Mouse (Mus musculus): ENCODE measurements around the gene Gm43191. TPM values are rescaled to one million over a fixed set of nuclear protein-coding genes. Genes with fewer than 3 reads are reported as not detected.

Gene Gm43191
- polyA plus RNA-seq, 1 experiment from 2014 or later = not detected

DNA sequence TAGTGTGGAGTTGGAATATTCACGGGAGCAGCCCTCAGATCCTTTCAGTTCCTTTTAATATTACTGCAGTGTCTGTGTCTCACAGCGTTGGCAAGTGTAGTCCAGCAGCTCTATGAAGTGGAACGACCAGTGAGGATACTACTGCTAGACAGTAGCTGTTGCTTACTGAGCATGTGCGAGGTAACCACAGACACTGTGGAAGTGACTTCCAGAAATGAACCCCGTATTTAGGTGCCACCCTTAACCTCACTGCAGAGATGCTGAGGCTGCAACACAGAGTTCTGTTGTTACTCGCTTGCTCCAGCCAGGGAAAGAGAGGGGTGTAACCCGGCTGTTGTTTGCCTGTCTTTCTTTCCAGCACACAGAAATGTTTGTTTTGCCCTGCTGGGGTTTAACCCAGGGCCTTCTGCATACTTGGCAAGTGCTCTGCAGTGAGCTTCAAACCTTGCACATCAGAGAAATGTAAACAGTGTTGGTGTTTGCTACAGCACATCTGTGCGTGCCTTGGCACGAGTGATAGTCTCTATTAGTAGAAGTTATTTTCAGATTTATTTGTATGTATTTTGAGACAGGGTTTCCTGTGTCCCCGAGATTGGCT is 66.7 kb downstream of the Gm43191 start, which contains the start of gene Trmt13:
Trmt13 (minus strand) TSS at position 293 of the 598 bp plus-strand sequence.
- Histone ChIP-seq H3K4me1 (replicated peaks; ENCODE audit: control insufficient read depth, insufficient read depth) (no peaks in the 10 kb centered on the region), H3K27me3 (ENCODE audit: control insufficient read depth, insufficient read depth, low read length) (no peaks in the 10 kb centered on the region), H3K9me3 (ENCODE audit: control insufficient read depth, low read length) (no peaks in the 10 kb centered on the region), H3K9ac (ENCODE audit: low read length) (no peak within 1 kb of the TSS), H3K4me3 (ENCODE audit: low read depth, low read length) (no peak within 1 kb of the TSS), H3K4me2 (replicated peaks; ENCODE audit: low read depth) (peak within 1 kb of the TSS; percentile 25; the same call in 1 of the 2 replicates), H3K36me3 (ENCODE audit: control insufficient read depth, insufficient read depth, low read length) (peaks cover 4% of the 10 kb centered on the region; the same call in 1 of the 2 replicates), H3K27ac (replicated peaks) (peak within 1 kb of the TSS; percentile 58)
- DNase-seq (ENCODE audit: low spot score) (peak; percentile 73), ATAC-seq (ENCODE audit: low FRiP score, low TSS enrichment) (peak; percentile 94)
- 40% methylated on average over 10 of the region's 10 CpGs for WGBS
- TF ChIP-seq EP300 (optimal IDR thresholded peaks at IDR 0.05) = no peak

DNA sequence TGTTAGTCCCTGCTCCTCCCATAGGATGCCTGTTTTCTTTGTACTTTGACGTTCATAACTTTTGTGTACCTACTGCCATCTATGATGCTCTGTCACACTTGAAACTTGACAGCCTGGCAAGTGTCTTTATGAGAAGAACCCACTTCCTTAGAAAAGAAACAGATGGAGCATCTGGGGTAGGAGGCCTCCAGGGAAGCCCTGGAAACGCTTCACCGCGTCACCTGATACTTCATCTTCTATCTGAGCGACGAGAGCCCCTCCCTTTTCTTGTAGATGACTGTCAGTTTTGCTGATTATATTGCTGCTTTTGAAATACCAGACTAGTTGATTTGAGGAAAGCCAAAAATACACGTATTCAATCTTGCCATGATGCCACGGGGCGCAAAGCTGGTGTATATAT is 76.5 kb downstream of the Gm43191 start:
- Histone ChIP-seq H3K27me3 (ENCODE audit: control insufficient read depth, insufficient read depth, low read length) (no peaks in the 10 kb centered on the region), H3K4me1 (replicated peaks; ENCODE audit: control insufficient read depth, insufficient read depth) (no peaks in the 10 kb centered on the region), H3K4me3 (ENCODE audit: low read depth, low read length) (no peak overlapping the region), H3K4me2 (replicated peaks; ENCODE audit: low read depth) (no peak overlapping the region), H3K27ac (replicated peaks) (no peak overlapping the region), H3K36me3 (ENCODE audit: control insufficient read depth, insufficient read depth, low read length) (0 out of 2 replicates have a peak, but pooled peaks cover 2% of the 10 kb centered on the region), H3K9ac (ENCODE audit: low read length) (no peak overlapping the region), H3K9me3 (ENCODE audit: control insufficient read depth, low read length) (no peaks in the 10 kb centered on the region)
- WGBS = 79% methylated on average over 9 of the region's 9 CpGs
- DNase-seq (ENCODE audit: low spot score) (no peak), ATAC-seq (ENCODE audit: low FRiP score, low TSS enrichment) (no peak)
- TF ChIP-seq CTCF (IDR thresholded peaks at IDR 0.05; ENCODE audit: low read depth) (no peak), EP300 (optimal IDR thresholded peaks at IDR 0.05) (no peak)

GRCm38 (mm10) chr3:116601781-116602180 is 79.3 kb downstream of the Gm43191 start:
- 97% methylated on average over 5 of the region's 5 CpGs for WGBS
- Histone ChIP-seq H3K36me3 (ENCODE audit: control insufficient read depth, insufficient read depth, low read length) (no peaks in the 10 kb centered on the region), H3K27ac (replicated peaks) (no peak overlapping the region), H3K9me3 (ENCODE audit: control insufficient read depth, low read length) (no peaks in the 10 kb centered on the region), H3K4me3 (ENCODE audit: low read depth, low read length) (no peak overlapping the region), H3K4me1 (replicated peaks; ENCODE audit: control insufficient read depth, insufficient read depth) (no peaks in the 10 kb centered on the region), H3K27me3 (ENCODE audit: control insufficient read depth, insufficient read depth, low read length) (no peaks in the 10 kb centered on the region), H3K9ac (ENCODE audit: low read length) (no peak overlapping the region), H3K4me2 (replicated peaks; ENCODE audit: low read depth) (no peak overlapping the region)
- TF ChIP-seq EP300 (optimal IDR thresholded peaks at IDR 0.05) (no peak), CTCF (IDR thresholded peaks at IDR 0.05; ENCODE audit: low read depth) (no peak)
- DNase-seq (ENCODE audit: low spot score) (no peak), ATAC-seq (ENCODE audit: low FRiP score, low TSS enrichment) (no peak)

DNA sequence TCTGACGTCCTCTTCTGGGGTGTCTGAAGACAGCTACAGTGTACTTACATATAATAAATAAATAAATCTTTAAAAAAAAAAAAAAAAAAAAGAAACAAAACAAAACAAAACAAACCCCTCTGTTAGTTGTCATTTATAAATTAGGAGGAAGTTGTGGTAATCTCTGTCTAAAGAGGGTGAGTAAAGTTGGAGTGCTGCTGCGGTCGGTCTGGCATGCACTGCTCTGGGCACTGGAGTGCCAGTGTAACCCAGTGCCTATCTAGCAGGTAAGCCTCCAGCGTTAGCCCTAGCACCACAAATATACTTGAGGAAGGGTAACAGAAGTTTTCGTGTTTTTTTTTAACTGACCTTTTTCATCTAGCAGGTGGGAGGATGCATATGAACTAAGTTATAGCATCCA is 80.1 kb downstream of the Gm43191 start:
- Histone ChIP-seq H3K9ac (ENCODE audit: low read length) (no peak overlapping the region), H3K9me3 (ENCODE audit: control insufficient read depth, low read length) (no peaks in the 10 kb centered on the region), H3K36me3 (ENCODE audit: control insufficient read depth, insufficient read depth, low read length) (no peaks in the 10 kb centered on the region), H3K27ac (replicated peaks) (no peak overlapping the region), H3K27me3 (ENCODE audit: control insufficient read depth, insufficient read depth, low read length) (no peaks in the 10 kb centered on the region), H3K4me3 (ENCODE audit: low read depth, low read length) (no peak overlapping the region), H3K4me2 (replicated peaks; ENCODE audit: low read depth) (no peak overlapping the region), H3K4me1 (replicated peaks; ENCODE audit: control insufficient read depth, insufficient read depth) (no peaks in the 10 kb centered on the region)
- TF ChIP-seq EP300 (optimal IDR thresholded peaks at IDR 0.05) = no peak
- ATAC-seq (ENCODE audit: low FRiP score, low TSS enrichment) (no peak), DNase-seq (ENCODE audit: low spot score) (no peak)
- WGBS = 88% methylated on average over 5 of the region's 5 CpGs

- TF ChIP-seq CTCF (IDR thresholded peaks at IDR 0.05; ENCODE audit: low read depth) (no peak), EP300 (optimal IDR thresholded peaks at IDR 0.05) (no peak)
- Histone ChIP-seq H3K36me3 (ENCODE audit: control insufficient read depth, insufficient read depth, low read length) (no peaks in the 10 kb centered on the region), H3K27me3 (ENCODE audit: control insufficient read depth, insufficient read depth, low read length) (no peaks in the 10 kb centered on the region), H3K27ac (replicated peaks) (no peak overlapping the region), H3K4me3 (ENCODE audit: low read depth, low read length) (no peak overlapping the region), H3K4me2 (replicated peaks; ENCODE audit: low read depth) (no peak overlapping the region), H3K9ac (ENCODE audit: low read length) (no peak overlapping the region), H3K4me1 (replicated peaks; ENCODE audit: control insufficient read depth, insufficient read depth) (no peaks in the 10 kb centered on the region), H3K9me3 (ENCODE audit: control insufficient read depth, low read length) (no peaks in the 10 kb centered on the region)
- peak; percentile 73 for ATAC-seq (ENCODE audit: low FRiP score, low TSS enrichment)
- WGBS = 64% methylated on average over 2 of the region's 2 CpGs
- no peak for DNase-seq (ENCODE audit: low spot score)
These were observed 81.4 kb downstream of the Gm43191 start for GRCm38 (mm10) chr3:116599705-116600104.

GRCm38 (mm10) chr3:116595603-116595991 is 85.5 kb downstream of the Gm43191 start:
- DNase-seq (ENCODE audit: low spot score) (no peak), ATAC-seq (ENCODE audit: low FRiP score, low TSS enrichment) (no peak)
- Histone ChIP-seq H3K9me3 (ENCODE audit: control insufficient read depth, low read length) (no peaks in the 10 kb centered on the region), H3K4me2 (replicated peaks; ENCODE audit: low read depth) (peak overlapping the region; percentile 86), H3K27me3 (ENCODE audit: control insufficient read depth, insufficient read depth, low read length) (no peaks in the 10 kb centered on the region), H3K9ac (ENCODE audit: low read length) (peak overlapping the region; percentile 70), H3K27ac (replicated peaks) (no peak overlapping the region), H3K36me3 (ENCODE audit: control insufficient read depth, insufficient read depth, low read length) (peaks cover 2% of the 10 kb centered on the region), H3K4me1 (replicated peaks; ENCODE audit: control insufficient read depth, insufficient read depth) (no peaks in the 10 kb centered on the region), H3K4me3 (ENCODE audit: low read depth, low read length) (peak overlapping the region; percentile 88)
- no peak for TF ChIP-seq CTCF (IDR thresholded peaks at IDR 0.05; ENCODE audit: low read depth)
- TF ChIP-seq EP300 (optimal IDR thresholded peaks at IDR 0.05) = no peak
- 4% methylated on average over 10 of the region's 10 CpGs for WGBS

All from stomach, postnatal 0 days (tissue).